Mouse (Mus musculus): ENCODE data around the gene Lpin1. TPM values are rescaled to one million over a fixed set of nuclear protein-coding genes. Genes with fewer than 3 reads are reported as not detected.

Lpin1 gene
- polyA plus RNA-seq, 1 experiment from 2014 or later: 4.8 TPM

DNA sequence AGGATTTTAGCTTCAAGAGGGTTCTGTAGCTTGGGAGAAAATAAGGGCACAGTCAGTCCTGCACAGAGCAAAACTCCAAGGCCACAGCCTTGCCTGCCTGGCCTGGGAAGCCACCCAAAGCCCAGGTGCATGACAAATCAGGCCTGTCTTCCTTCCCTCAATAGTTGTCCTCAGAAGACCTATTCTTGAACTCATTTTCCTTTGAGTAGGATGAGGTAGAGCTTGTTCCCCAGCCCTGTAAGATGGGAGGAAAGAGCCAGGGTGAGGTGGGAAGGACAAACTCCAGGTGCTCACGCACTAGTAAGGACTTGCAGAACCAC, 20.1 kb upstream of the Lpin1 start:
- H3K9me3 ChIP-seq (ENCODE audit: control insufficient read depth, low read depth, low read length): no peaks in the 10 kb centered on the region
- no peaks in the 10 kb centered on the region for H3K36me3 ChIP-seq (ENCODE audit: control insufficient read depth, insufficient read depth, low read length)
- no peaks in the 10 kb centered on the region for H3K4me1 ChIP-seq (ENCODE audit: control insufficient read depth, insufficient read depth, low read length)
- 85% methylated on average over 1 of the region's 1 CpGs for whole genome bisulfite sequencing
- H3K4me3 ChIP-seq (ENCODE audit: low read depth, low read length): no peak overlapping the region
- no peak overlapping the region for H3K9ac ChIP-seq (replicated peaks; ENCODE audit: low read depth, low read length)
- ATAC-seq (ENCODE audit: insufficient number of reproducible peaks, insufficient read depth, low FRiP score, low read depth): no peak
- H3K27me3 ChIP-seq (ENCODE audit: control insufficient read depth, insufficient read depth, low read length): no peaks in the 10 kb centered on the region
- no peak overlapping the region for H3K27ac ChIP-seq (ENCODE audit: low read length)
- no peak overlapping the region for H3K4me2 ChIP-seq (replicated peaks; ENCODE audit: low read depth, low read length)

DNA sequence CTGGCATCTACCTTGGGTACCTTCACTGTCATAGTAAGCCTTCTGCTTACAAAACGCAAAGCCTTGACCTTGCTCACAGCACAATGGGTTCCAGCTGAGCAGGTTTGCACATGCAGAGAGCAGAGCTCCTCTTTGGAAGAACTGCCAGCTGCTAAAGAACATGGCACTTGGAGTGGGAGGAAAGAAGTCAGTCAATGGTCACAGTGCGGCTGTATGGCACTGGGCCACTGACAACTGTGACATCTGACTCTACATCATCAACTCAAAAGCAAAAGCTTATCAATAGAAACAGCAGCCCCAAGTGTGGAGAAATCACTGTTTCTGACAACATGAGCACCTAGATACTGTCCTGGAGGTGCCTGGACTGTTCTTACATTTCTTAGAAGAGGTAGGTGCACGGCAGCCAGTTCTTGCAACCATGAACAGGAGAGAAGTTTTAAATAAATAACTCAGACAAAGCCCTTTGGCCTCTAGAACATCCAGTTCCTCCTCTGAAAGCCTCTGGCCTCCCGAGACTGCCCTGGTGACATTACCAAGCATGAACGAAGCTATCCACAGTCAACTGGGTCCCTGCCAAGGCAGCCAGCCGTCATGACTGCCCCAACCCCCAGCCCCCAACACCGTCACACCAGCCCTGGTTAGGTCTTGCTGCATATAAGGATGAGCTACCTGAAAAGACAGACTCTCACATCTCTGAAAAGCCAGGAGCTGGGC, 19.5 kb upstream of the Lpin1 start:
- no peak for ATAC-seq (ENCODE audit: insufficient number of reproducible peaks, insufficient read depth, low FRiP score, low read depth)
- no peaks in the 10 kb centered on the region for H3K4me1 ChIP-seq (ENCODE audit: control insufficient read depth, insufficient read depth, low read length)
- 56% methylated on average over 7 of the region's 7 CpGs for whole genome bisulfite sequencing
- no peak overlapping the region for H3K9ac ChIP-seq (replicated peaks; ENCODE audit: low read depth, low read length)
- no peak overlapping the region for H3K4me3 ChIP-seq (ENCODE audit: low read depth, low read length)
- no peaks in the 10 kb centered on the region for H3K9me3 ChIP-seq (ENCODE audit: control insufficient read depth, low read depth, low read length)
- H3K27ac ChIP-seq (ENCODE audit: low read length): no peak overlapping the region
- no peak overlapping the region for H3K4me2 ChIP-seq (replicated peaks; ENCODE audit: low read depth, low read length)
- H3K27me3 ChIP-seq (ENCODE audit: control insufficient read depth, insufficient read depth, low read length): no peaks in the 10 kb centered on the region
- H3K36me3 ChIP-seq (ENCODE audit: control insufficient read depth, insufficient read depth, low read length): no peaks in the 10 kb centered on the region

DNA sequence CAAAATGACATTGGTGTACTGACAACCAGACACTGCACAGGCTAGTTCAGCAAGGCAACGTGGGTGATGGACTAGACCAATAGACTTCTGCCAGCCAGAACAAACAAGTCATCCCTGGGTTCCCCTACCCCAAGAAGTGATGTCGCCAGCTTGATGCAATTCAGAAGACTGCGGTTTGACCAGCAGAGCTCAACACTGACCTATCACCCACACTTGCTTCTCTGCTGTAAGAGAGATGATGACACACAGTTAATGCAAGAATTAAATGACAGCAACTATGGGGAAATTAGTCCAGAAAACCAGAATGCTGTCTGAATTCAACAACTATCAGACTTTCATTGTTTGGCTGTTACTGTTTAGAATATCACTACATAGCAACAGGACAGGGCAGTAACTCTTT, 9.5 kb upstream of the Lpin1 start:
- H3K9ac ChIP-seq (replicated peaks; ENCODE audit: low read depth, low read length): no peak overlapping the region
- H3K4me2 ChIP-seq (replicated peaks; ENCODE audit: low read depth, low read length): no peak overlapping the region
- no peaks in the 10 kb centered on the region for H3K36me3 ChIP-seq (ENCODE audit: control insufficient read depth, insufficient read depth, low read length)
- H3K9me3 ChIP-seq (ENCODE audit: control insufficient read depth, low read depth, low read length): no peaks in the 10 kb centered on the region
- H3K4me1 ChIP-seq (ENCODE audit: control insufficient read depth, insufficient read depth, low read length): peaks cover 6% of the 10 kb centered on the region
- no peaks in the 10 kb centered on the region for H3K27me3 ChIP-seq (ENCODE audit: control insufficient read depth, insufficient read depth, low read length)
- 76% methylated on average over 3 of the region's 3 CpGs for WGBS
- no peak overlapping the region for H3K4me3 ChIP-seq (ENCODE audit: low read depth, low read length)
- no peak for ATAC-seq (ENCODE audit: insufficient number of reproducible peaks, insufficient read depth, low FRiP score, low read depth)
- H3K27ac ChIP-seq (ENCODE audit: low read length): no peak overlapping the region

DNA sequence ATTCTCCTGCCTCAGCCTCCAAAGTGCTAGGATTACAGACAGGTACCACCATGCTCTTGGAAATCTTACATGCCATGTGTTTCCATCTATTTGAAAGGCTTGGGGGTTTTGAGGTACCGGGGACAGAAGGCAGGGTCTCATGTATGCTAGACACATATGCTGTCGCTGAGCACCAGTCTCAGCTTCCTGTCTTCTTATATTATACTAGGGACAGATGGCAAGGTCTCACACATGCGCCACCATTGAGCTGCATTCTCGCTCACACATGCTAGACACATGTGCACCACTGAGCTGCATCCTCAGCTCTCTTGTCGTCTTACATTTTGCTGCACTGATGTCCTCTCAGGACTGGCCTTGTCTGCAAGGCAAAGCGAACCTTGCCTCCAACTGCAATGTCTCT, 8.7 kb upstream of the Lpin1 start:
- Histone ChIP-seq H3K36me3 (ENCODE audit: control insufficient read depth, insufficient read depth, low read length) (no peaks in the 10 kb centered on the region), H3K27me3 (ENCODE audit: control insufficient read depth, insufficient read depth, low read length) (no peaks in the 10 kb centered on the region), H3K9me3 (ENCODE audit: control insufficient read depth, low read depth, low read length) (no peaks in the 10 kb centered on the region), H3K4me1 (ENCODE audit: control insufficient read depth, insufficient read depth, low read length) (peaks cover 6% of the 10 kb centered on the region), H3K27ac (ENCODE audit: low read length) (no peak overlapping the region), H3K4me2 (replicated peaks; ENCODE audit: low read depth, low read length) (no peak overlapping the region), H3K9ac (replicated peaks; ENCODE audit: low read depth, low read length) (no peak overlapping the region), H3K4me3 (ENCODE audit: low read depth, low read length) (no peak overlapping the region)
- no peak for ATAC-seq (ENCODE audit: insufficient number of reproducible peaks, insufficient read depth, low FRiP score, low read depth)
- 89% methylated on average over 6 of the region's 6 CpGs for WGBS

DNA sequence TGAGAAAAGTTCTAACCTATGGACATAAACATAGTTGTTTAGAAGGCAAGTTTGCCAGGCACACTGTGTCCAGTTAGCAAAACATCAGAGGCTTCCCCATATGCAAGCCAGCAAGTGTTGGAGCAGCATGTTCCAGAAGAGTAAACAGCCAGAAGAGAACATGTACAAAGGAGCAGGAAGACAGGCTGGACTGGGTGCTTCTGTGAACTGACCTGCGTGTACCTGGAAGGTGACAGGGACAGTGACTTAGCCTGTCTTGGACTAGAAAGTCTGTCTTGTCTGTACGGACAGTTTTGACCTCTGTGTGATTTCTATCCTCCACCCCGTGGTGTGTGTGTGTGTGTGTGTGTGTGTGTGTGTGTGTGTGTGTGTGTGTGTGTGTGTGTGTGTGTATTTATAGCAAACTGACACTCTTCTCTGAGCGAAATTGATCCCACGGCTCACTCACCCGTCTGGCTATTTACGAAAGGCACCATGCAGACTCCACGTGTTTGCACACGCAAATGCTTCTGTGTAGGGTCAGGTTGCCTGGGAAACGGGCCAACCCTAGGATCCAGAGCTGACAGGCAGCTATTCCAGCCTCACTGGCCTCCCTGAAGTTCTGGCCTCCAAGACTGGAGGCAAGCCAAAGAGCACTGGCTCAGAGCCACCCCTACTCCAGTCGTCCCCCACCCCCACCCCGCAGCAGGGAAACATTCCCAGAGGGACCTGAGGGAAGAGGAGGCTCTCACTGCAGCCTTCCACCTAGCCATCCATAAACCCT, 7.9 kb upstream of the Lpin1 start:
- Histone ChIP-seq H3K36me3 (ENCODE audit: control insufficient read depth, insufficient read depth, low read length) (no peaks in the 10 kb centered on the region), H3K4me1 (ENCODE audit: control insufficient read depth, insufficient read depth, low read length) (peaks cover 6% of the 10 kb centered on the region), H3K27me3 (ENCODE audit: control insufficient read depth, insufficient read depth, low read length) (no peaks in the 10 kb centered on the region), H3K9me3 (ENCODE audit: control insufficient read depth, low read depth, low read length) (no peaks in the 10 kb centered on the region), H3K4me3 (ENCODE audit: low read depth, low read length) (no peak overlapping the region), H3K4me2 (replicated peaks; ENCODE audit: low read depth, low read length) (0 out of 2 replicates have a peak overlapping the region, but pooled peaks have one; percentile 1), H3K27ac (ENCODE audit: low read length) (no peak overlapping the region), H3K9ac (replicated peaks; ENCODE audit: low read depth, low read length) (no peak overlapping the region)
- WGBS: 13% methylated on average over 12 of the region's 12 CpGs
- ATAC-seq (ENCODE audit: insufficient number of reproducible peaks, insufficient read depth, low FRiP score, low read depth): peak; percentile 86

DNA sequence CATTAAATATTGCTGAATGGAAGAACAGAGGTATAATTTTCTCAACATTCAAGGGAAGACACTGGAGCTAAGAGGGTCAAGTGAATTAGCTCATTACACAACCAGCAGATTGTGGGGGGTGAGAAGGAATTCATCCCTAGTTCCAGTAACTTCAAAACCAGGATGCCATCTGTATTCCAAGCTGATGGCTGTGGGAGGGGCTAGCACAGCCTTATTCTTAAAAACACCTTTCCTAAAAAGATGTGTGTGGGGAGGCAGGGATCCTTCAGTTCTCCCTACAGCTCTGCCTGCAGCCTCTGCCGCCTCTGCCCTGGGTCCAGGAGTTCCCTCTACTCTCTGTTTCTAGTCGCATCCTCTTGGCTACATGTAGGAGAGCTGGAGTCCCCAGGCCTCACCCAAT, 5.0 kb upstream of the Lpin1 start:
- Histone ChIP-seq H3K4me1 (ENCODE audit: control insufficient read depth, insufficient read depth, low read length) (peaks cover 6% of the 10 kb centered on the region), H3K4me3 (ENCODE audit: low read depth, low read length) (no peak overlapping the region), H3K27me3 (ENCODE audit: control insufficient read depth, insufficient read depth, low read length) (no peaks in the 10 kb centered on the region), H3K27ac (ENCODE audit: low read length) (no peak overlapping the region), H3K36me3 (ENCODE audit: control insufficient read depth, insufficient read depth, low read length) (no peaks in the 10 kb centered on the region), H3K9ac (replicated peaks; ENCODE audit: low read depth, low read length) (no peak overlapping the region), H3K9me3 (ENCODE audit: control insufficient read depth, low read depth, low read length) (no peaks in the 10 kb centered on the region), H3K4me2 (replicated peaks; ENCODE audit: low read depth, low read length) (no peak overlapping the region)
- ATAC-seq (ENCODE audit: insufficient number of reproducible peaks, insufficient read depth, low FRiP score, low read depth): no peak
- 67% methylated on average over 2 of the region's 2 CpGs for WGBS

DNA sequence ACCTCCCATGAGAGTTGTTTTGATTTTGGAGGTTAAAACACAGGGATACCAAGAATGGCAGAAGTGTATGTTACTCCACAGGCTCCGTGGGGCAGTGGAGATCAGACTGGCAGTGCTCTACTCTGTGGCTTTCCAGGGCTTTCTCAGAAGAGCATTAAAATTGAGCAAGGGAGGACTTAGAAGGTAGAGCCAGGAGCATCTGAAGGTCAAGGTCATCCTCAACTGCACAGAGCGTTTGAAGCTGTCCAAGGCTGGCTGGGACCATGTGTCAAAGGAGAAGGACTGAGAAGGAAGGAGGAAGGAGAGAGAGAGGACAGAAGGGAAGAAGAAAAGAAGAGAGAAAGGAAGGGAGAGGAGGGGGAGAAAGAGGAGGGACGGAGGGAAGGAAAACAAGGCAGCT, 3.8 kb upstream of the Lpin1 start:
- H3K36me3 ChIP-seq (ENCODE audit: control insufficient read depth, insufficient read depth, low read length): no peaks in the 10 kb centered on the region
- WGBS: 60% methylated on average over 3 of the region's 3 CpGs
- H3K4me3 ChIP-seq (ENCODE audit: low read depth, low read length): no peak overlapping the region
- ATAC-seq (ENCODE audit: insufficient number of reproducible peaks, insufficient read depth, low FRiP score, low read depth): no peak
- H3K9me3 ChIP-seq (ENCODE audit: control insufficient read depth, low read depth, low read length): no peaks in the 10 kb centered on the region
- no peak overlapping the region for H3K4me2 ChIP-seq (replicated peaks; ENCODE audit: low read depth, low read length)
- H3K27me3 ChIP-seq (ENCODE audit: control insufficient read depth, insufficient read depth, low read length): no peaks in the 10 kb centered on the region
- peaks cover 6% of the 10 kb centered on the region for H3K4me1 ChIP-seq (ENCODE audit: control insufficient read depth, insufficient read depth, low read length)
- no peak overlapping the region for H3K27ac ChIP-seq (ENCODE audit: low read length)
- H3K9ac ChIP-seq (replicated peaks; ENCODE audit: low read depth, low read length): no peak overlapping the region

DNA sequence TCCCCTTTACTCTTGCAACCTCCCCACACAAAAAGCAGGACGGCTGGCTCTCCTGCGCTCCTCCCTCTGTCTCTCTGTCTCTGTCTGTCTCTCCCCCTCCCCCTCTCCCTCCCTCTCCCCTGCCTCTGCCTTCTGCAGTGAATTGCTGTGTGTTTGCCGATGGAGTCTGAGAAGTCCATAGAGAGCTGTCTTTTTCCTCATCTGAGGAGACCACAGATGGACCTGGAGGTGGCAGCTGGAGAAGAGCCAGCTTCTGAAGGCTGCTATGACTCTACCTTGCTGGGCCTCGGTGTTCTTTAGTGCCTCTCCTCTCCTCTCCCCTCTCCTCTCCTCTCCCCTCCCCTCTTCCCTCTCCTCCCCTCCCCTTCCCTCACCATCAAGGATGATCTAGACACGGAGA, 5.1 kb downstream of the Lpin1 start:
- Histone ChIP-seq H3K4me2 (replicated peaks; ENCODE audit: low read depth, low read length) (no peak overlapping the region), H3K27me3 (ENCODE audit: control insufficient read depth, insufficient read depth, low read length) (no peaks in the 10 kb centered on the region), H3K9me3 (ENCODE audit: control insufficient read depth, low read depth, low read length) (no peaks in the 10 kb centered on the region), H3K4me1 (ENCODE audit: control insufficient read depth, insufficient read depth, low read length) (no peaks in the 10 kb centered on the region), H3K4me3 (ENCODE audit: low read depth, low read length) (no peak overlapping the region), H3K9ac (replicated peaks; ENCODE audit: low read depth, low read length) (no peak overlapping the region), H3K36me3 (ENCODE audit: control insufficient read depth, insufficient read depth, low read length) (no peaks in the 10 kb centered on the region), H3K27ac (ENCODE audit: low read length) (no peak overlapping the region)
- no peak for ATAC-seq (ENCODE audit: insufficient number of reproducible peaks, insufficient read depth, low FRiP score, low read depth)
- WGBS: 58% methylated on average over 5 of the region's 5 CpGs

All from stomach, embryonic 14.5 days (tissue).